Mouse (Mus musculus) liver, embryonic 15.5 days (tissue): ENCODE measurements around the gene Akt1s1. TPM values are rescaled to one million over a fixed set of nuclear protein-coding genes. Genes with fewer than 3 reads are reported as not detected.

Experiments used
- ATAC-seq: fragments of 200-750 bp; cut with Nextera tagmentation; 2 replicates; pipeline ENCODE4 v1.8.0; 2017; ENCODE audit warnings: moderate number of reproducible peaks, mild to moderate bottlenecking, moderate library complexity; ENCODE audit not compliant: insufficient read depth
- H3K27ac ChIP-seq: fragments of 300-500 bp; sonication (generic); replicated peaks from 2 replicates; pipeline ENCODE4 v1.5.1; 2015; ENCODE audit warnings: mild to moderate bottlenecking, inconsistent platforms
- H3K27me3 ChIP-seq: fragments of 300-500 bp; sonication (generic); 2 replicates; pipeline ENCODE4 v1.6.1; 2015; ENCODE audit warnings: mild to moderate bottlenecking, inconsistent platforms
- H3K36me3 ChIP-seq: fragments of 300-500 bp; sonication (generic); replicated peaks from 2 replicates; pipeline ENCODE4 v1.6.1; 2015; ENCODE audit warnings: moderate library complexity, mild to moderate bottlenecking, inconsistent platforms
- H3K4me1 ChIP-seq: fragments of 300-500 bp; sonication (generic); replicated peaks from 2 replicates; pipeline ENCODE4 v1.6.1; 2015; ENCODE audit warnings: inconsistent platforms
- H3K4me2 ChIP-seq: fragments of 300-500 bp; sonication (generic); 2 replicates; pipeline ENCODE4 v1.6.1; 2015; ENCODE audit warnings: moderate library complexity, mild to moderate bottlenecking, inconsistent platforms
- H3K4me3 ChIP-seq: fragments of 300-500 bp; sonication (generic); replicated peaks from 2 replicates; pipeline ENCODE4 v1.5.1; 2015; ENCODE audit warnings: mild to moderate bottlenecking, inconsistent platforms
- H3K9ac ChIP-seq: fragments of 300-500 bp; sonication (generic); 2 replicates; pipeline ENCODE4 v1.6.1; 2015; ENCODE audit warnings: moderate library complexity, mild to moderate bottlenecking, inconsistent platforms
- H3K9me3 ChIP-seq: fragments of 300-500 bp; sonication (generic); replicated peaks from 2 replicates; pipeline ENCODE4 v1.6.1; 2016; ENCODE audit warnings: inconsistent platforms
- WGBS: fragments of 180-500 bp; shearing (Covaris S2); methylation state at CpG from one replicate; pipeline ENCODE4 v1.1.7; 2015; ENCODE audit warnings: mixed read lengths; ENCODE audit not compliant: insufficient replicate concordance; 5-methylcytosine and 5-hydroxymethylcytosine counted together
- polyA plus RNA-seq: library from polyadenylated mRNA; unstranded; fragments of >200 nt; fragmentation: Nextera tagmentation; extraction: Ambion mirVana; gene quantifications from 2 replicates; pipeline ENCODE4 v1.2.1, GENCODE M21; 2015

The Akt1s1 gene
- polyA plus RNA-seq, 1 experiment from 2014 or later = 27.7 TPM

DNA sequence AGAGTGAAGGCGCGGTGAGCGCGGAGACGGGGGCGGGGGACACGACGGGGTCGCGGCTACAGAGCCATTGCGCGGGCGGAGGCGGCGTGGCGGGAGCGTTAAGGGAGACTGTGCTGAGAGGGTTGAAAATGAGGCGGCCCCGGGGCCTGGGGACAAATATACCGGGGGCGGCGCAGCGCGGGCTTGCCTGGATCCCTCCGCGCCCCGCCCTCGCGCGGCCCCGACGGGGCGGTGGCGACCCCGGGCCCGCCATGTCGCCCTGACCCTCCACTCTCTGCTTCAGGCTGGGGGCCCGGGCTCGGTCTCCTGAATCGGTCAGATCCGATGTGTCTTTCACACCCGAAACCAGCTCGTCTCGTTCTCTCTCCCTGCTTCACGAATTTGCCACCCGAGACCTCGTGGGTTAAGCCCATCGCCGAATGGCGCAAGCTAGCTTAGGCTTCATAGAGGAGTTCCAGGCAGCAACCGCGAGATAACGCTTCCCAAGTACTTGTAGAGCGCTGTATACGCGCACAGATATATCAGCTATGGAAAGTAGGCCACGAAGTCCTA, 32.2 kb upstream of the Akt1s1 start, which contains the start of gene Atf5:
Gene Atf5, minus strand, starts transcription at position 189 of the 552 bp plus-strand sequence.
- under 1% methylated on average over 57 of the region's 57 CpGs for WGBS
- H3K4me2 ChIP-seq = peak within 1 kb of the TSS; percentile 92
- H3K4me1 ChIP-seq = peaks cover 62% of the 10 kb centered on the region
- H3K9me3 ChIP-seq = no peaks in the 10 kb centered on the region
- H3K4me3 ChIP-seq = peak within 1 kb of the TSS; percentile 90
- peak; percentile 27 for ATAC-seq
- peaks cover 17% of the 10 kb centered on the region for H3K36me3 ChIP-seq
- no peaks in the 10 kb centered on the region for H3K27me3 ChIP-seq
- peak within 1 kb of the TSS; percentile 93 for H3K9ac ChIP-seq
- H3K27ac ChIP-seq = peak within 1 kb of the TSS; percentile 96

DNA sequence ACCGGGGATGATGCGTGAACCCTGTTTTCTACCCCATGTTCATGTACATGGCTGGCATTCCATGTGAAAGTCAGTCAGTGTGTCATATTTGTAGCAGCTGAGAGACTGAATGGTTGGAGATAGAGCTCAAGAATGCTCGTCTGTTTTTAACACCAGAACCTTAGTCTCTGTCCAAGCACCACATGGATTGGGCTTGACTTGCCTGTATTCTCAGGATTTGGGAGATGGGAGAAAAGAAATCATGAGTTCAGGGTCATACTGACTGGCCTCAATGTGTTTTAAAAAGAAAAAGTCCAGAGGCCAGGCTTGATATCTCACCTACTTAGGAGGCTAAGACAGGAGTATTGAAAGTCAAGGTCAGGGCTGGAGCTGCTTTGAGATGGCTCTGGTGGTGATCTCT, 31.4 kb upstream of the Akt1s1 start:
- Histone ChIP-seq H3K36me3 (peaks cover 17% of the 10 kb centered on the region), H3K9me3 (no peaks in the 10 kb centered on the region), H3K4me1 (peaks cover 66% of the 10 kb centered on the region), H3K27me3 (no peaks in the 10 kb centered on the region), H3K27ac (peak overlapping the region; percentile 96), H3K4me2 (peak overlapping the region; percentile 92), H3K9ac (peak overlapping the region; percentile 93), H3K4me3 (peak overlapping the region; percentile 90)
- WGBS = 21% methylated on average over 3 of the region's 3 CpGs
- no peak for ATAC-seq

DNA sequence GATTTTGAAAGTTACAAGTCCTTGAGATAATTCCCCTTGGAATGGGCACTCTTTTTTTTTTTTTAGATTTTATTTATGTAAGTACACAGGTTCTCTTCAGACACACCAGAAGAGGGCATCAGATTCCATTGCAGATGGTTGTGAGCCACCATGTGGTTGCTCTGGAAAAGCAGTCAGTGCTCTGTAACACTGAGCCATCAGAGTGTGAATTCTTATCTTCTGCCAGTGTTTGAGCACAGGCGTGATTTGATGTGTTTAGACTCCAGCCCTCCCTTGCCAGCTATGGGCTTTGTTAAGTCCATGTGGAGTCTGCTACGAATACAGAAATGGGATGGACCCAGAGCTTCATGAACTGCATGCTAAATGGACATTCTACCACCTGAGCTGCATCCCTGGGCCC, 30.6 kb upstream of the Akt1s1 start:
- peak overlapping the region; percentile 93; the same call in 1 of the 2 replicates for H3K9ac ChIP-seq
- no peaks in the 10 kb centered on the region for H3K27me3 ChIP-seq
- no peaks in the 10 kb centered on the region for H3K9me3 ChIP-seq
- peak overlapping the region; percentile 92 for H3K4me2 ChIP-seq
- peaks cover 71% of the 10 kb centered on the region for H3K4me1 ChIP-seq
- whole genome bisulfite sequencing = 20% methylated on average over 2 of the region's 2 CpGs
- peak overlapping the region; percentile 96 for H3K27ac ChIP-seq
- H3K4me3 ChIP-seq = peak overlapping the region; percentile 90
- peaks cover 22% of the 10 kb centered on the region for H3K36me3 ChIP-seq
- ATAC-seq = no peak

DNA sequence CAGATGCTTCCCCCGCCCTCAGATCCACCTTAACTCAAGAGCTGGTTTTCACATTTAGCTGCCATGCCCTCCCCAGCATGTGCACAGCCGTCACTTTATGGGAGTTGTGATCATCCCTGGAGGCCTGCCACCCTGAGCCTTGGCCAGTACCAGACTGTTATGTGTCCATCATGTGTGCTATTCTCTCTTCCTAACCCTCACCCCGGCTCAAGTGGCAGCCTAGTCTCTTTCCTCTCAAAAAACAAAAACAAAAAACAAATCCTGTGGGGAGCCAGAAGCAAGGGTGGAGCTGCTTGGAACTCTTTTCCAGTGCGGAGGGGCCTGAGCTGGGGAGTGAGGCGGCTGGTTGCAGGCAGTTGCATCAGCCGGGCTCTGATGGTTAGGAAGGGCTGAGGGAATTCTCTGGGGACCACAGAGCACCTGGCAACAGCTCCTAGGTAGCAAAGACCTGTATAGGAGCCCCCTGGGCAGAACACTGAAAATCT, 30.0 kb upstream of the Akt1s1 start:
- no peaks in the 10 kb centered on the region for H3K27me3 ChIP-seq
- WGBS = 41% methylated on average over 6 of the region's 6 CpGs
- no peaks in the 10 kb centered on the region for H3K9me3 ChIP-seq
- H3K27ac ChIP-seq = peak overlapping the region; percentile 78
- ATAC-seq = no peak
- peak overlapping the region; percentile 37 for H3K9ac ChIP-seq
- peak overlapping the region; percentile 90 for H3K4me3 ChIP-seq
- H3K4me2 ChIP-seq = peak overlapping the region; percentile 92
- peaks cover 77% of the 10 kb centered on the region for H3K4me1 ChIP-seq
- peaks cover 28% of the 10 kb centered on the region for H3K36me3 ChIP-seq

DNA sequence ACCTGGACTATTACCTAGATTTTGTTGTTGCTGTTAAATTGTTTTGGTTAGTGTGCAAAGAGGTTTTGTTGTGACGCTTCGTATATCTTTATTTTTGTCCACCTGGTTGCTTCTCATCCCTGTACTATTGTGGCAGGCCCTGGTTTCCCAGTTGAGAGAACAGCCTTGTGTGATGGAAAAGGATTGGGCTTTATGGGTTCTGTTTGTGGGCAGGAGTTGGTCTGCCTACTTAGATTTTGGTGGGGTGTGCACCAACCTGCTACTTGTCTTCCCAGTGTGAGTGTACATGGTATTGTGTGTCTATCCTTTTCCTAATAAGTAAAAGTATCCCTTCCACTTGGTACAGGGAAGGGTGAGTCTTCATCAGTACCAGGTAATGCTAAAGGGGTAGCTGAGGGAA, 29.4 kb upstream of the Akt1s1 start:
- peaks cover 25% of the 10 kb centered on the region; the same call in 1 of the 2 replicates for H3K36me3 ChIP-seq
- peak overlapping the region; percentile 90 for H3K4me3 ChIP-seq
- no peaks in the 10 kb centered on the region for H3K27me3 ChIP-seq
- H3K27ac ChIP-seq = peak overlapping the region; percentile 78
- H3K4me1 ChIP-seq = peaks cover 83% of the 10 kb centered on the region
- no peaks in the 10 kb centered on the region for H3K9me3 ChIP-seq
- WGBS = 83% methylated on average over 2 of the region's 2 CpGs
- ATAC-seq = no peak
- peak overlapping the region; percentile 37 for H3K9ac ChIP-seq
- H3K4me2 ChIP-seq = peak overlapping the region; percentile 92

DNA sequence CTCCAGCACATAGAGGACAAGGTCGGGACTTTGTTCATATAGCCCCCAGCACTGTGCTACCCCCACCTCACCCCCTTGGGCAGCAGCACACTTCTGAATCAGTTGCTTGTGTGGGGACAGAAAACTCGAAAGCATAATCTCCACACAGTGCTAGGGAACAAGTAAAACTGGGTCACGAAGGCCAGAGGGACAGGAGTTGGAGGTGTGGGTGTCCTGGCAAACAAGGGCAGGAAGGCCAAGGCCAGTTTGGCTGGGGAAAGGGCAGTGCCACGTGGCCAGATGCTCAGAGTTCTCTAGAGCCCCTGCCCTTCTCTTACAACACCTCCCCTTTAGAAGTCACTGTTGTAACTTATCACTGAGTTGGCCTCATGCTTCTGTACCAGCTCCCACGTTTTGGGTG, 28.9 kb upstream of the Akt1s1 start:
- Histone ChIP-seq H3K27ac (peak overlapping the region; percentile 78), H3K4me1 (peaks cover 83% of the 10 kb centered on the region), H3K27me3 (no peaks in the 10 kb centered on the region), H3K4me3 (peak overlapping the region; percentile 90), H3K4me2 (peak overlapping the region; percentile 92), H3K9me3 (no peaks in the 10 kb centered on the region), H3K9ac (peak overlapping the region; percentile 37; the same call in 1 of the 2 replicates), H3K36me3 (peaks cover 20% of the 10 kb centered on the region; the same call in 1 of the 2 replicates)
- no peak for ATAC-seq
- 33% methylated on average over 5 of the region's 5 CpGs for WGBS

DNA sequence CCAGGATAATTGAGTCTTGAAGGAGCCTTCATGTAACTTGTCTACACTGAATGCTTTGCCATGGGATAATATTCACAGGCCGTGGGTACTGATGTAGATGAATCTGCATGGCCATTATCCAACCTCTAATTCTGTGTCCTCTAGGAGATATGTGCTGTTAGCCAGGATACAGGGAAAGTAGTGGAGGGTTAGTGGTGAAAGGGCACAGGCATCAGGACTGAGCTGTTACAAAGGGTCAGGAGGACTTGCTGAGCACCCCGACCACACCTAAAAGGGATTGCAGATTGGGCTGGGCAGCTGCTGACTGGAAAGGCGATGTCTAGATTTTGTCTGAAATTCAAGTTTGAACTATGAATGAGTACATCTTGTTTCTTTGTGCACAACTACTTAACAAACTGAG, 28.3 kb upstream of the Akt1s1 start:
- no peaks in the 10 kb centered on the region for H3K9me3 ChIP-seq
- no peak overlapping the region for H3K4me3 ChIP-seq
- H3K9ac ChIP-seq = no peak overlapping the region
- H3K4me2 ChIP-seq = peak overlapping the region; percentile 92
- H3K36me3 ChIP-seq = peaks cover 22% of the 10 kb centered on the region; the same call in 1 of the 2 replicates
- peaks cover 83% of the 10 kb centered on the region for H3K4me1 ChIP-seq
- no peaks in the 10 kb centered on the region for H3K27me3 ChIP-seq
- ATAC-seq = no peak
- peak overlapping the region; percentile 78 for H3K27ac ChIP-seq
- WGBS = 61% methylated on average over 3 of the region's 3 CpGs

DNA sequence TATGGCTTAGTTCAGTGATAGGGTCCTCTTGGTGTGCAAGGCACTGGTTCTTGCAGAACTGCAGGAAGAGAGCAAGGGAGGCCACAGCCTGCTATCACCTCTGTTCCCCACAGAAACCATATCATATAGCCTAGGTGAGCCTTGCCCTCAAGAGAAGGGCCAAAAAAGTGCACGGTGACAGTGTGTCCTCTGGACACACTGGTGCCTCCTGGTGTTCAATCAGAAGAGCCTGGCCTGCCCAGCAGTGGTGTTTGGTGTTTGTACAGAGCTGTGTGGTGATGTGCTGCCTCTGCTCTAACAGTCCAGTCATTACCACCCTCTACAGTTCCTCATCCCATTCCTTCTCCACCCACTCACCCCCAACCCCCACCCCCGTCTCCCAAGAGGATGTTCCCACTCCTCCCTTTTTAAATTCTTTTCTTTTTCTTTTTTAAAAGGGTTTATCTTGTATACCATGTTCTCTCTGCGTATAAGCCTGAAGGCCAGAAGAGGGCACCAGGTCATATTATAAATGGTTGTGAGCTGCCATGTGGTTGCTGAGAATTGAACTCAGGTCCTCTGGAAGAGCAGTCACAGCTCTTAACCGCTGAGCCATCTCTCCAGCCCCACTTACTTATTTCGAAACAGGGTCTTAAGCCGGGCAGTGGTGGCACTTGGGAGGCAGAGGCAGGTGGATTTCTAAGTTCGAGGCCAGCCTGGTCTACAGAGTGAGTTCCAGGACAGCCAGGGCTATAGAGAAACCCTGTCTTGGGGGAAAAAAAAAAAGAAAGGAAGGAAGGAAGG, 26.9 kb upstream of the Akt1s1 start:
- H3K9me3 ChIP-seq = no peaks in the 10 kb centered on the region
- no peak overlapping the region for H3K4me2 ChIP-seq
- no peak for ATAC-seq
- no peak overlapping the region for H3K9ac ChIP-seq
- H3K27me3 ChIP-seq = no peaks in the 10 kb centered on the region
- 66% methylated on average over 7 of the region's 7 CpGs for WGBS
- H3K4me3 ChIP-seq = no peak overlapping the region
- H3K4me1 ChIP-seq = peaks cover 93% of the 10 kb centered on the region
- no peak overlapping the region for H3K27ac ChIP-seq
- peaks cover 36% of the 10 kb centered on the region for H3K36me3 ChIP-seq

DNA sequence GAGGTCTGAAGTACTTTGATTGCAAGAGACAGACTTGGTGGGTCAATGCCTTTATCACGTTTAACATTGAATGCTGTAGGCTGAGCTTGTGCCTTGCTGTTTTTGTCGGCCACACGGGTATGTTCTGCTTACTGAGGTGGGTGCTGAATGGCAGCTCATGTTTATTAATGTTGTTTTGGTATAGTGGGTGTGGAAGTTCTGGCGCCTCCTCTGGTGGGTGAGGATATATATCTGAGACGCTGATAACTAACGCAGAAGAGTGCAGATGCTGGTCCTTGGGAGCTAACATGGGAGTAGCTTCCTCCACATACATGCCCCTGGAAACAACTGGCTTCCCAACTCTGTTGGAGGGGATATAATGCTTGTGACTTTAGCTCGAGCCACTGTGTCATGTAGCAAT, 25.4 kb upstream of the Akt1s1 start:
- Histone ChIP-seq H3K4me3 (no peak overlapping the region), H3K9ac (no peak overlapping the region), H3K9me3 (no peaks in the 10 kb centered on the region), H3K4me2 (no peak overlapping the region), H3K27ac (no peak overlapping the region), H3K4me1 (peaks cover 81% of the 10 kb centered on the region), H3K27me3 (no peaks in the 10 kb centered on the region), H3K36me3 (peaks cover 50% of the 10 kb centered on the region)
- WGBS = 29% methylated on average over 7 of the region's 7 CpGs
- no peak for ATAC-seq

DNA sequence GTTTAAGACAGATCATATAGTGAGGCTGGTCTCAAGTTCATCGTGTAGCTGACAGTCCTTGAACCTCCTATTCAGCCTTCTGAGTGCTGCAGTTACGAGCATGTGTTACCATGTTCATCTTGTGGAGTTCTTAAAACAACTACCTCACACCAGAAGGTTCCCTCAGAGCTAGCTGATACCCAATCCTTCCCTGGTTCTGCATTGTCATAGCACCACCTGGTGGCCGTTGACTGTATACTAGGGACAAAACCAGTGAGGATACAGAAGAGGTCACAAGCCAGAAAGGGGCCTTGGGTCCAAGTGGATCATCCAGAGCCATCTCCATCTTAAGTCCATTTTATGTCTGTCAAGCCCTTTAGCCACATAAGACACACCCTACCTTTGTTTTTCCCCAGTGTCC, 23.9 kb upstream of the Akt1s1 start:
- H3K27me3 ChIP-seq = no peaks in the 10 kb centered on the region
- H3K4me2 ChIP-seq = no peak overlapping the region
- H3K9me3 ChIP-seq = no peaks in the 10 kb centered on the region
- 21% methylated on average over 3 of the region's 3 CpGs for WGBS
- H3K9ac ChIP-seq = no peak overlapping the region
- no peak overlapping the region for H3K4me3 ChIP-seq
- H3K36me3 ChIP-seq = peaks cover 57% of the 10 kb centered on the region
- no peak for ATAC-seq
- no peak overlapping the region for H3K27ac ChIP-seq
- H3K4me1 ChIP-seq = peaks cover 66% of the 10 kb centered on the region

DNA sequence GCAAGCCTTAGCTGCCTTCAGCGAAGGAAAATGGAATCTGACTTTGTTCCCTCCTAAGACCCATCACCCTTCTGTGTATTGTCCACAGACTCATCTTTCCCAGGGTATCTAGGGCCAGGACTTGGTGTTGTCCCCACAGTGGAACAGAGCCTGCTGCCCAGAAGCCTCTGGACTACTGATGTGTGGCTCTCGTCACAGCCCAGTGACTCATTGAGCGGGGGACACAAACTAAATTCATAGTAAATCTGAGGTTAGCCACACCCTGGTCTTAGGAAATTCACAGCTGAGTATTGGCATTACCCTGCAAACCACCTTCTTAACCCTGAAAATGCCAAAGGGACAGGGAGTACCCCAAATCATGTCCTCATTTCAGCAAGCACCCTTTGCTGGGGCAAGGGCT, 22.0 kb upstream of the Akt1s1 start:
- Histone ChIP-seq H3K9ac (no peak overlapping the region), H3K4me2 (no peak overlapping the region), H3K27me3 (no peaks in the 10 kb centered on the region), H3K4me1 (peaks cover 47% of the 10 kb centered on the region), H3K4me3 (no peak overlapping the region), H3K27ac (no peak overlapping the region), H3K9me3 (no peaks in the 10 kb centered on the region), H3K36me3 (peaks cover 76% of the 10 kb centered on the region)
- no peak for ATAC-seq
- WGBS = 72% methylated on average over 3 of the region's 3 CpGs
